Mouse (Mus musculus): ENCODE measurements at regions not wholly inside any gene's neighbourhood (a gene's known extent, or its start where the extent isn't known, plus 50 kb on each side); places are given as distances from the start of the nearest gene placed in this dataset.
A peak's percentile ranks its signal among the peaks of the same experiment; 100 is the strongest.

DNA sequence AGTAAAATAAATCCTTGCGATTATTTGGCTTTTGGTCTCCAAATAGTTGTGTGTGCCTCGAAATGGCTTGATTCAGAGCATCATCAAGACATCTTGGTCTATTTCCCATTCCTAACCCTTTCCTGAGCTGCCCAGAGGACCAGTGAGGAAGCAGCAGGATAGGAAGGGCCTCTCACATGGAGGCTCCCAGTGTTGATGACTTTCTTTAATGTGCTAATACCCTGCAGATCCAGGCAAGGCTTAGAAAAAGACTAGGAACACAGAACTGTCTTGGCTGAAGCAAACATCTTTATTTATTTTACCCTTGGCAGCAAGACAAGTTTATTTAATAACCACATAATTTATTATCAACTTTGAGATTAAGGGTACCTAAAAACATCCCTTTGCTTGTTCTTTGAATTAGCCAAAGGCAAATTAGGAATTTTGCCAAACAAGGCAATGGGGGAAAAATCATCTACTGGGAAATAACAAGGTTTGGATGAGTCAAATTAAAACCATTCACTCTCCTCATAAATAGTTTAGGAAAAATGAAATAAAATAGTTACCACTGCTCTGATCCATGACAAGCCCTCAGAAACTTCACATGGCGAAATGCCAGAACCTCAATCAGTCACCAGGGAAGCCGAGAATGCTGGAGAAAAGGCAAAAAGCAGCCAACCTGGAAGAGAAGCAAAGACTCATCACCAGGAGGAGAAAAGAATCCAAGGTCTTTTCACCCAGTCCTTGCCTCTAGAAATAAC lies 263.1 kb upstream of the 1700056E22Rik start:
- Histone ChIP-seq H3K4me1 (replicated peaks) (no peaks in the 10 kb centered on the region), H3K4me2 (no peak overlapping the region), H3K27ac (ENCODE audit: poor library complexity, severe bottlenecking) (no peak overlapping the region), H3K9me3 (replicated peaks) (0 out of 2 replicates have a peak, but pooled peaks cover 2% of the 10 kb centered on the region), H3K9ac (no peak overlapping the region), H3K27me3 (replicated peaks) (no peaks in the 10 kb centered on the region), H3K4me3 (no peak overlapping the region), H3K36me3 (no peaks in the 10 kb centered on the region)
- 73% methylated on average over 4 of the region's 4 CpGs for WGBS
- ATAC-seq (ENCODE audit: insufficient number of reproducible peaks, low FRiP score) = no peak

DNA sequence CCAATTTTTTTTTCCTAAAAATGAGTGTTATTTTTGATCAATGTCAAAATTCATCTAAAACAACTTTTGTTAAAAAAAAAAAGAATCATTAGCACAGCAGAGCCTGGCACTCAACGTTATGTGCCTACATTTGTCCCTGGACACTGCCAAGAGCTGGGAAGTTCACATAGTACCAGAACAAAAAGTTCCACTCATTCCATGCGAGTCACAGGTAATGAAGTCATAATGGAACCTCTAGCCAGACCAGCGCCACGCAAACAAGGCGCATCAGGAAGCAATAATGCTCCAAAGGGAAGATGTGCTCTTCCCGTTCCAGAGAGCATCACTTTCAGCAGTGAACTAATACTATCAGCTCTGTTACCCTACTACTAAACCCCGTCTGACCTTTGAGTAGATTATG lies 257.0 kb upstream of the 1700056E22Rik start:
- H3K27me3 ChIP-seq (replicated peaks) = no peaks in the 10 kb centered on the region
- no peak overlapping the region for H3K9ac ChIP-seq
- ATAC-seq (ENCODE audit: insufficient number of reproducible peaks, low FRiP score) = no peak
- H3K4me1 ChIP-seq (replicated peaks) = no peaks in the 10 kb centered on the region
- H3K36me3 ChIP-seq = no peaks in the 10 kb centered on the region
- no peak overlapping the region for H3K4me3 ChIP-seq
- 80% methylated on average over 7 of the region's 7 CpGs for WGBS
- H3K4me2 ChIP-seq = no peak overlapping the region
- 0 out of 2 replicates have a peak, but pooled peaks cover 2% of the 10 kb centered on the region for H3K9me3 ChIP-seq (replicated peaks)
- H3K27ac ChIP-seq (ENCODE audit: poor library complexity, severe bottlenecking) = no peak overlapping the region

DNA sequence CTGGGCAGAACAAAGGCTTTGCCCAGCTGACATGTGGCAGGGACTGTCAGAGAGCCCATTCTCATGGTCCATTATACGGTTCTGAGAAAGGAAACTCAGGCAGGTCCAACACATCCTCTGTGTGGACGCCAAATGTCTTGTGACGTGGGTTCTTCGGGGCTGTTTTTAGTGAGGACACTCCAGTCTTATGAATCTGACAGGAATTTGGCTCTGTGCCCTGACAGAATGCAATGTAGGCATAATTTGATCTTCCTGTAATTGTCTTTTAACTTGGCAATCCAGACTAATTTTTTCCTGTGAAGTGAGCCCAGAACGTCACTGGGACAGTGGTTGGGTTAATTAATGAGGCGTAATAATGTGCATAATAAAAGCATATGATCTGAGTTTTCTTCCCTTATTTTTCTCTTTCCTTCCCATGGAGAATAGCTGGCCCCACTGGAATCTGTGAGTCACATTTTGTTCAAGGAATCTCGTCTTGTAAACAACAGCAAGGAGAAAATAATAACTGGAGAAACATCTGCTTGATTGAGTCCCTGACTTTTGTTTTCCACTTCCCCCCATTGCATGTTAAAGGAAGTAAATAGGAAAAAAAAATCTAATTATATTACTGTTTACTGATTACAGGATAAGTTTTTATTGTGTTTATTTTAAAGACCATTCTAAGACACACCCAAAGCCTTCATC lies 255.8 kb upstream of the 1700056E22Rik start:
- H3K4me2 ChIP-seq = no peak overlapping the region
- no peaks in the 10 kb centered on the region for H3K9me3 ChIP-seq (replicated peaks)
- H3K27ac ChIP-seq (ENCODE audit: poor library complexity, severe bottlenecking) = no peak overlapping the region
- no peaks in the 10 kb centered on the region for H3K4me1 ChIP-seq (replicated peaks)
- H3K36me3 ChIP-seq = no peaks in the 10 kb centered on the region
- 54% methylated on average over 7 of the region's 7 CpGs for WGBS
- ATAC-seq (ENCODE audit: insufficient number of reproducible peaks, low FRiP score) = peak; percentile 55
- no peak overlapping the region for H3K4me3 ChIP-seq
- no peaks in the 10 kb centered on the region for H3K27me3 ChIP-seq (replicated peaks)
- no peak overlapping the region for H3K9ac ChIP-seq

DNA sequence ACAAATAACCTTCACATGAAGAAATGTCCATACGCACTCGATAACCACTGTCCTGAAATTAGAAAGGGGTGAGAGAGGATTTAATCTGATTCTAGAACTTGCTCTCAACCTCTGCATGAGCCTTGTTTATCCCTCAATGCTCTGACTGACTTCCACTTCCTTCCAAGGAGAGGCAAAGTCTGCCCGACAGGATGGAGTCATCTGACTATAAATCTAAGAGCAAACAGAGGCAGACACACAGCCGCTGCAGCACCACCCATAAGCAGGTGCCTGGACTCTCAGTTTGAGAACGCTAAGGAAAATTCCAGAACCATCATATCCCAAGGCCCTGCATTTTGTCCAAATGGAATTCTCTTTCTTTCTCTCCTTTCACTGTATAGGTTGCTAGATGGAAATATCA lies 247.7 kb upstream of the 1700056E22Rik start:
- no peaks in the 10 kb centered on the region for H3K4me1 ChIP-seq (replicated peaks)
- H3K4me2 ChIP-seq = no peak overlapping the region
- 61% methylated on average over 5 of the region's 5 CpGs for WGBS
- H3K4me3 ChIP-seq = no peak overlapping the region
- 0 out of 2 replicates have a peak, but pooled peaks cover 3% of the 10 kb centered on the region for H3K27me3 ChIP-seq (replicated peaks)
- no peak overlapping the region for H3K27ac ChIP-seq (ENCODE audit: poor library complexity, severe bottlenecking)
- no peaks in the 10 kb centered on the region for H3K9me3 ChIP-seq (replicated peaks)
- no peak overlapping the region for H3K9ac ChIP-seq
- H3K36me3 ChIP-seq = no peaks in the 10 kb centered on the region
- ATAC-seq (ENCODE audit: insufficient number of reproducible peaks, low FRiP score) = no peak

DNA sequence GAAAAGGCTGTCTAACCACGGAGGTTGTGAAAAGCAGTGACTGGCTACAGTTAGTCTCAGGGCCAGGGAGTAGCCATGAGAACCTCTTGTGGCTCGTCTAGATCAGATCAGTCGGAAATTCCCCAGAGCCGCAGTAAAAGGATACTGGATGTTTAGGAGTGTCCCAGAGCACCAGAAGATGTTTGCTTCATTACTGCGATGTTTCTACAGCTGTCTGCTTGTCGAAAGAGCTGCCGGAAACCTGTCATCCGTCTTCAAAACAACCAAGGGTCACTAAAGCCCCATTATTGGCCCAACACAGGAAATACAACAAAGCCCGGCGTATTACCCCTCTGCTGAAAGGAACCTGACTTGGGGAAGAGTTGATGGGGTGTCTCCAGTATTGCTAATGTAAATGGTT lies 245.2 kb upstream of the 1700056E22Rik start:
- 56% methylated on average over 10 of the region's 10 CpGs for WGBS
- Histone ChIP-seq H3K27ac (ENCODE audit: poor library complexity, severe bottlenecking) (no peak overlapping the region), H3K9me3 (replicated peaks) (no peaks in the 10 kb centered on the region), H3K27me3 (replicated peaks) (0 out of 2 replicates have a peak, but pooled peaks cover 8% of the 10 kb centered on the region), H3K4me3 (no peak overlapping the region), H3K4me1 (replicated peaks) (no peaks in the 10 kb centered on the region), H3K4me2 (no peak overlapping the region), H3K36me3 (no peaks in the 10 kb centered on the region), H3K9ac (no peak overlapping the region)
- no peak for ATAC-seq (ENCODE audit: insufficient number of reproducible peaks, low FRiP score)

DNA sequence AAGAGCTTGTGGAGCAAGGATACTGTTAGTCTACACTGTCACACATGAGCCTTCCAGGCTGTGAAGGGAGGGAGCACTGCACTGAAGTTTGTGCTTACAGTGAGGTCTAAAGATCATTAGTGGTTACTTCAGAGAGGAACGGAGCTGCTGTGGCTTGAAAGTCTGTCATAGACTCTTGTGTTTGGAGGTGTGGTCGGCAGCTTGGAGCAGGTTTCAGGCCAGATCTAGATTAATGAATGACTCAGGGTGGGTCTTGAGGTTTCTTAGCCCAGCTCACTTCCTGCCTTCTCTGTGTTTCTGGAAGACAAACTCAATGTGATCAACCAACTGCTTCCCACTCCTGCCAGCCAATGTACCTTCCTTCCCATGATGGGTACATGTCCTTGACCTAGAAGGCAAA lies 242.9 kb upstream of the 1700056E22Rik start:
- WGBS = 68% methylated on average over 2 of the region's 2 CpGs
- Histone ChIP-seq H3K4me1 (replicated peaks) (no peaks in the 10 kb centered on the region), H3K4me2 (no peak overlapping the region), H3K9ac (no peak overlapping the region), H3K4me3 (no peak overlapping the region), H3K36me3 (no peaks in the 10 kb centered on the region), H3K27me3 (replicated peaks) (peaks cover 4% of the 10 kb centered on the region; the same call in 1 of the 2 replicates), H3K9me3 (replicated peaks) (no peaks in the 10 kb centered on the region), H3K27ac (ENCODE audit: poor library complexity, severe bottlenecking) (no peak overlapping the region)
- ATAC-seq (ENCODE audit: insufficient number of reproducible peaks, low FRiP score) = no peak

DNA sequence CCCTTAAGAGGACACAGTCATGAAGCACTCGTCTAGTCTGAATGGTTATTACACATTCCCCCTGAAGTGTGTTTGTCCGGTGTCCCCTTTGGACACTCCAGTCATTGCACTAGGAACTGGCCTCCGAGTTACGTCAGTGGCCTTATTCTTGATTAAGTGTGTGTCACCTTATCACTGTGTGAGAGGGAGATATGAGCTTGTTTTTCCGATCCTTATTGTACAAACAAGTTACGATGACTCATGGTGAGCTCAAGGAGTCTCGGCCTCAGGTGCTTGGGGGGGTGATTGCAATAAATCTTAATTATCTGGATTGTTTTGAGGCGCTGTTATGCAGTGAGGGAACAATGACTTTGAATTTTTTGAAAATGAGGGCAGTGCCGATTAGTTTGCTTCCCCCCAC lies 241.8 kb upstream of the 1700056E22Rik start:
- WGBS = 39% methylated on average over 9 of the region's 9 CpGs
- H3K27ac ChIP-seq (ENCODE audit: poor library complexity, severe bottlenecking) = no peak overlapping the region
- H3K4me3 ChIP-seq = no peak overlapping the region
- no peaks in the 10 kb centered on the region for H3K36me3 ChIP-seq
- H3K4me1 ChIP-seq (replicated peaks) = no peaks in the 10 kb centered on the region
- no peak overlapping the region for H3K4me2 ChIP-seq
- H3K9ac ChIP-seq = no peak overlapping the region
- 0 out of 2 replicates have a peak, but pooled peaks have one; percentile 48 for ATAC-seq (ENCODE audit: insufficient number of reproducible peaks, low FRiP score)
- H3K27me3 ChIP-seq (replicated peaks) = peaks cover 11% of the 10 kb centered on the region; the same call in 1 of the 2 replicates
- no peaks in the 10 kb centered on the region for H3K9me3 ChIP-seq (replicated peaks)

DNA sequence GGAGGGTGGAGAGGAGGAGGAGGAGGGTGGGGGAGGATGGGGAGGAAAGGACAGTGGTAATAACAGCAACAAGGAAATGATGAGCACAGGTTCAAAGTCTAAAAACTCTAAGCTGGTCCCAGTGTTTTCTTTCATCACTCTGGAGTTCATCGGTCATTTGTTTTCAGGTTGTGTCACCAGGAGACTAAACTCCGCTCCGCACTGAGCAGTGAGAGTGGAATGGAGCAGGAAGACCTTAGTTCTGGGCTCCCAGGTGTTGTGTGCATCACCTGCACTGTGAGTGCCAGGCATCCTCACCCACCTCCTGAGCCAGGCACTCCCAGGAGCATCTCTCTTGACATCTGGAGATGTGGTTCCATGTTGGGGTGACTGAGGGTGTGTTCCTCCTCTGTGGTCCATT lies 241.3 kb upstream of the 1700056E22Rik start:
- Histone ChIP-seq H3K9ac (no peak overlapping the region), H3K27me3 (replicated peaks) (peaks cover 11% of the 10 kb centered on the region; the same call in 1 of the 2 replicates), H3K36me3 (no peaks in the 10 kb centered on the region), H3K9me3 (replicated peaks) (no peaks in the 10 kb centered on the region), H3K4me3 (no peak overlapping the region), H3K4me2 (no peak overlapping the region), H3K27ac (ENCODE audit: poor library complexity, severe bottlenecking) (no peak overlapping the region), H3K4me1 (replicated peaks) (no peaks in the 10 kb centered on the region)
- 89% methylated on average over 3 of the region's 3 CpGs for WGBS
- ATAC-seq (ENCODE audit: insufficient number of reproducible peaks, low FRiP score) = no peak

DNA sequence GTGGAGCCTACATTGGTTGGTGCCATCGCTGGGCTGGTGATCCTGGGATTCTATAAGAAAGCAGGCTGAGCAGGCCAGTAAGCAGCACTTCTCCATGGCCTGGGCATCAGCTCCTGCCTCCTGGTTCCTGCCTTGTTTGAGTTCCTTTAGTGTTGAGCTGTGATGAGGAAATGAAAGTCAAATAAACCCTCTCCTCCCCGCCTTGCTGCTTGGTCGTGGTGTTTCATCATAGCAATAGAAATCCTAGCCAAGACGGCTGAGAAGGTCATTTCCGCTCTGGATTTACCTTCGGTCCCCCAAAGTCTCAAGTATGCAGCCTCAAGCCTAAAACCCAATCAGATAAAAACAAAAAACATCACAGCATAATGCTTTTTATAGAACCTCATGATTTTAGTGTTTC lies 240.6 kb upstream of the 1700056E22Rik start:
- WGBS = 71% methylated on average over 6 of the region's 6 CpGs
- ATAC-seq (ENCODE audit: insufficient number of reproducible peaks, low FRiP score) = no peak
- H3K9me3 ChIP-seq (replicated peaks) = no peaks in the 10 kb centered on the region

DNA sequence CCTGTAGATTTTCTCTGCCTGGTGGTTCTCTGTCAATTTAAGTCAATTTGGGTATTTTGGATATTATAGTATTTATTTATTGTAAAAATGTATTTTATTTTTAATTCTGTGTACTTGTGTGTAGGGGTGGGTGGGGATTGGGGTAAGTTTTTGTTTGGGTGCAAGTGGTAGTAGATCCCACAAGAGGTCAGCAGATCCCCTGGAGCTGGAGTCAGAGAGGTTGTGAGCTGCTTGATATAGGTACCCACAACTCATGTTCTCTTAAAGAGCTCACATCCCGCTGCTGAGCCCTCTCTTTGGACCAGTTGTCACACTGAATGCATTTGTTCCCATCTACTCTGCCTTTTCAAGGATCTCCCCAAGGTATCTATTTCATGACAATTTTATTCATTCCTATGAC lies 239.6 kb upstream of the 1700056E22Rik start:
- Histone ChIP-seq H3K27me3 (replicated peaks) (peaks cover 11% of the 10 kb centered on the region; the same call in 1 of the 2 replicates), H3K27ac (ENCODE audit: poor library complexity, severe bottlenecking) (no peak overlapping the region), H3K9ac (no peak overlapping the region), H3K36me3 (no peaks in the 10 kb centered on the region), H3K4me1 (replicated peaks) (no peaks in the 10 kb centered on the region), H3K4me3 (no peak overlapping the region), H3K4me2 (no peak overlapping the region), H3K9me3 (replicated peaks) (no peaks in the 10 kb centered on the region)
- 65% methylated on average over 1 of the region's 1 CpGs for WGBS
- no peak for ATAC-seq (ENCODE audit: insufficient number of reproducible peaks, low FRiP score)

More for the DNA sequence above, 240.6 kb upstream of the 1700056E22Rik start:
- Histone ChIP-seq H3K4me1 (replicated peaks) (no peaks in the 10 kb centered on the region), H3K36me3 (no peaks in the 10 kb centered on the region), H3K4me2 (no peak overlapping the region), H3K27me3 (replicated peaks) (peaks cover 11% of the 10 kb centered on the region; the same call in 1 of the 2 replicates), H3K27ac (ENCODE audit: poor library complexity, severe bottlenecking) (no peak overlapping the region), H3K9ac (no peak overlapping the region), H3K4me3 (no peak overlapping the region)

DNA sequence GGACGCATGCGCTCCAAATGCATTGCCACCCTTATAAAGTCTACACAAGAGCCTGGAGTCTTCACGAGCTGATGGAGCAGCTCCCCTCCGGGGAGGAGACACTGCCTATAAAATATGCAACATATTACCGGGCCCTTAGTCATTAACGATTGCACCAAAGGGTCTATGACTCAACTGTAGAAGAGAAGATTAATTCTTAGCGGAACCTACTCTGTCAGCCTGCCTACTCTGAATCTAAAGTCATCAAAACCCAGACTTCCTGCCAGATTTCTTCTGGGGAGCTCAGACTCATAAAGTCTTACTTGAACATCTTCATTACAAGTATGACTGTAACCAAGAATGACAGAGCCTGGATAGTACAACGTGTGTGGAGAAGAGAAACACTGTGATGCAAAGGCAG lies 237.2 kb upstream of the 1700056E22Rik start:
- H3K9me3 ChIP-seq (replicated peaks) = no peaks in the 10 kb centered on the region
- H3K27ac ChIP-seq (ENCODE audit: poor library complexity, severe bottlenecking) = no peak overlapping the region
- no peaks in the 10 kb centered on the region for H3K4me1 ChIP-seq (replicated peaks)
- 80% methylated on average over 8 of the region's 8 CpGs for WGBS
- no peak overlapping the region for H3K9ac ChIP-seq
- ATAC-seq (ENCODE audit: insufficient number of reproducible peaks, low FRiP score) = no peak
- no peaks in the 10 kb centered on the region for H3K36me3 ChIP-seq
- H3K4me3 ChIP-seq = no peak overlapping the region
- H3K4me2 ChIP-seq = no peak overlapping the region
- peaks cover 11% of the 10 kb centered on the region; the same call in 1 of the 2 replicates for H3K27me3 ChIP-seq (replicated peaks)

Data from heart, embryonic 12.5 days (tissue).